Mouse (Mus musculus) 416B (cell line): ENCODE data around the gene Med13l.

ENCODE experiments used
- DNase-seq: peaks from one replicate; pipeline ENCODE4 v3.0.0; 2011; ENCODE audit warnings: low read depth

The Med13l gene

DNA sequence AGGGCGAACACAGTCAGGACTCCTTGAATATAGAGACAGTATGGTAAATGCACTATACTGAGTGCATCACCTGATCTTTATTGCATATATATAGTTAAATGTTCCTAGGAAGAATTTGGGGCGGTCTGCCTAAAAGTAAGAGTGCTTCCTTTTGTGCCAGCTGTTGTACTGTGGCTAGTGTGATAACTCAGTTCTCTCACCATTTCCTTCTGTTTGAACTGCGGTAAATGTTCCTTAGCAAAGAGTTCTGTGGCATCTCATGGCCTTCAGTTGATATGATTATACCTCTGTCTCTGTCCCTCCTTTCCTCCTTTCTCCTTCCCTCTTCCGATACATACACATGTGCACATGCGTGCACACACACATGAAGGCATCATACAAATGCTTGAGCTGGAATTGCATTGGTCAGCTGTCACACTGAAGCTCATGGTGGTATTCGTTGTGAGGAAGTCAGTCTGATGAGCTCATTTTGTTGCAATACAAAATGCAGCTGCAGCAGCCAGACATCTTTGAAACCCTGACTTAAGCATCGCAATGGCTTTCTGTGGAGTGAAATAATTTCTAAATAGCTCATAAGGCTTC is 97.9 kb downstream of the Med13l start:
- peak; percentile 84 for DNase-seq

GRCm38 (mm10) chr5:118659713-118660112 is 99.2 kb downstream of the Med13l start:
- DNase-seq = peak; percentile 84

DNA sequence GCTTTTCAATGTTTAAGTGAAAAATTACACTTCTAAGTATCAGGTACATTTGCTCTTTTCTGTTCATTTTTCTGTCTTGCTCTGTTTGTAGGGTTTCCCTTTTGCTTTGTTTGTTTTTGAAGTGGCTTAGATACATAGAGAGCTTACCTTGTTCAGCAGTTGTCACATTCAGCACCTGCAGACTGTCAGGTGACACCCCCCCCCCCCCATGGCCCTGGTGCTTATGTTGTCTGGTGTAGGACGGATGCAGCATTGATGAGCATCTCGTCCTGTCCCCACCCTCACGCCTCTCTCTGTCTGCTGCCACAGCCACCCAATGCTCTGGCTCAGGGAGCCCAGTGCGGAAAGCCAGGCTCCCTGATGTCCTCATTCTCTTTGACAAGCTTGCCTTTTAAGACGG is 101.3 kb downstream of the Med13l start:
- no peak for DNase-seq

- DNase-seq = peak; percentile 83
These were observed 103.5 kb downstream of the Med13l start for GRCm38 (mm10) chr5:118663999-118664398.

- DNase-seq = no peak
These were observed 104.5 kb downstream of the Med13l start for GRCm38 (mm10) chr5:118665023-118665422.

DNA sequence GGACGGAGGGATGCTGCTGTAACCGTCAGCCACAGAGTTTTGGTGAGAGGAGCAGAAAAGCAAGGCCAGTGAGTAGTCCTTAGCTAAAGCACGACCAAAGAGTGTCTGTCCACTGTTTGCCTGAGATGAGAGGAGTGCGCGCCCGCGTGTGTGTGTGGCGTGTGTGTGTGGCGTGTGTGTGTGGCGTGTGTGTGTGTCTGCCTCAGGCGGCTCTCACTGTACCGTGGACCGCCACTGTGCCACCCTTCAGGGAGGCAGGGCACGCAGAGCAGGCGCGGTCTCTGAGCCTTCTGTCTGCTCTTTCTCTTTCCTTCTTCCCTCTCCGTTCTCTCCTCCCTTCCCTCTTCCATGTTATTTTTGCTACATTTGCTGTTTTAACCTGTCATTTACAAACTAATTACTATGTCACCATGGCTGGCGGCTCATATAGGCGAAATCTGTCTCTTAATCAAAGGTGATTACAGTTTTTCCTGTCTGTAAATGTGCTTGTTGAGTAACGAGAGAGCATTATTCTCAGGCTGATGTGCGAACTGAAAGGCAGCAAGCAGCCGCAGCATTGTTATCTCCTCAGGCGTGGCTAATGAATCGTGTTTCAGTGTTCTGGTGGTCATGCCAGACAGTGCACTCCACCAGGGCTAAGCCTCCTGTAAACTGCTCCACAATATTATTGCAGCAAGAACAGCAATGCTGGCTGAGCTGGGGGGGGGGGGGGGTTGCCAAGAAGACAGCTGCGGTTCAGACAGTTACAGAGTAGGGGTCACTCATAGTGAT is 106.1 kb downstream of the Med13l start:
- DNase-seq = no peak

- no peak for DNase-seq
These were observed 107.4 kb downstream of the Med13l start for GRCm38 (mm10) chr5:118667863-118668262.

DNA sequence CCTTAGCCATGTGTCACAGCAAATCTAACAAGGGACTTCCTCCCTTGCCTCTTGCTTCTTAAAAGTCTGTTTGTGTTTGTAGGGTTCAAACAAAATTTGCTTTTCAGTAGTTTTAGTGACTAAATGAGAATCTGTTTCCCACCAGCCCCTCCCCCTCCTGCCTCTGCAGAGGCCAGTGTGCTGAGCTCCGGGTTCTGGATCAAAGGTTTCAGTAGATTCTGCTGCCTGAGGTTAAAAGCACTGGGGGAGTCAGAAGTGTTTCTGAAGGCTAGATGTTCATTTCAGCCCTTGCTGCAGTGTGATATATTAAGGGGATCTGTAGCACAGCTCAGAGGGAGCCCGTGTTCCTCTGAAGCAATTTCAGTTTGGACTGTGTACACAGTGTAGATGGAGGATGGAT is 108.5 kb downstream of the Med13l start:
- DNase-seq = no peak

DNA sequence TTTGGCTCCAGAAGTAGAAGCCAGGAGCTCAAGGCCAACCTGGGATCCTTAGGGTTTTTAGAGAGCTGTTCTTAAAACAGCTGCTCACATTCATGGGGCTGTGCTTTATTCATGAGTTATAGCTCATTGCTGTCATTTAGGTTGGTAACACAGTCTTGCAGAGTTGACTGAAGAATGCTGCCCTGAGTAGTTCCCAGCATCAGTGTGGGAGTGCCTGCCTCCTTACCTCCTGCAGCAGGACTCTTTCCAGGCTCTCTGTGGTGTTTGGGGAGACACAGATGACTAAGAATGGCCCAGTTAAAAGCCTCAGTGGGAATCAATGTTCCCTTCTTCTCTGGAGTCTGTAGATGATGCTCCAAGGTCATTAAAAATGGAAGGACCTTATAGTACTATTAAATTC is 111.6 kb downstream of the Med13l start:
- DNase-seq = no peak

DNA sequence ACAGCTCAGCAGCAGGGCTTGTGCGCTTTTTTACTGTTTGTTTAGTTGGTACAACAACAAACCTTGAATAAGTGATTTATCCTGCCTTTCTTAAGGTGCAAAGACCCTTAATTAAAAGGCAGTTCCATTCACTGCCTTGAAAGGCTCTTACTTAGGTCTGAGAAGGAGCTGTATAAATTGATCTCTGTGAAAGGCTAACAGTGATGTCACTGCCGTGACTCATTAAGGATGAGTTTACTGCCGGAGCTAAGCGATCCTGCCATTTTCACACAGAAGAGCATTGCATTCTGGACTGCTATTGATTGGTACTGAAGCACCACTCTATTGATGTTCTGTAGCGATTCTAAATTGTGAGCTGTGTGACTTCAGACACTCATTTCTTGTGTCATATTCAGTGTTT is 113.4 kb downstream of the Med13l start:
- no peak for DNase-seq

DNA sequence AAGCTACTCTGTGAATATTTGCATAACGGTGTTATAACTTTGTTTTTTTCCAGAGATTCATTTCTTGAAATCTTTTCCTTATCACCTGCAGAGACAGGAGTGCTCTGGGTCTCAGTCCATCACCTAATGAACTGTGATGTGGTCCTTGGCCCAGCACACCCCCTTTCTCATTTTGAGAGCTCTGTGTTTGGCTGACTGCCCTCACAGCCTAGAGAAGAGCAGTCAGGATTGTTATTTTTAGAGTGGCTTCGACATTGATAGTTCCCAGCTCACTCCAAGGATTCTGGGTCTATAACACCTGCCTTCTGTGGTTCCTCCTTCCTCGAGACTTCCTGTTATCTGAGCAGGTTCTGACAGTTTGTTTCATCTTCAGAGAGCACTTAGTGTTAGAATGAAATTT is 113.8 kb downstream of the Med13l start:
- no peak for DNase-seq

- no peak for DNase-seq
These were observed 115.2 kb downstream of the Med13l start for GRCm38 (mm10) chr5:118675697-118676096.

GRCm38 (mm10) chr5:118676151-118676918 is 115.9 kb downstream of the Med13l start:
- no peak for DNase-seq

- no peak for DNase-seq
These were observed 118.9 kb downstream of the Med13l start for GRCm38 (mm10) chr5:118679283-118679835.

- no peak for DNase-seq
These were observed 120.4 kb downstream of the Med13l start for GRCm38 (mm10) chr5:118680853-118681252.

DNA sequence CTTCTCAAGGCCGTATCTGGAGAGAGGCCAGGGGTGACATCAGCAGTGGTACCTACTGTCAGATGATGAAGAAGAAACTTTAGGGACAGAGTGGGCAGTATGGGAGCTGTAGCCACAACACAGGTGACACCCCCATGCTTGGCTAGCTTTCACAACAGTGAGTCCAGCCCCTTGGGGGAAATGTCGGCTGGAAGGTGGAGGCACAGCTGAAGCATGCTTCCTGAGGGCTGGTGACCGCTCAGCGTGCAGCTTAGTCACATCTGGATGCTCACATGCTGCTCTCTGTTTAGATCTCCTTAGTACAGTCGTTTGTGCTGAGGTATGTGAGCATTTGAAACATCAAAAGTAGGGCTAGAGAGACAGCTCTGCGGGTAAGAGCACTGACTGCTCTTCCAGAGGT is 121.5 kb downstream of the Med13l start:
- DNase-seq = no peak

DNA sequence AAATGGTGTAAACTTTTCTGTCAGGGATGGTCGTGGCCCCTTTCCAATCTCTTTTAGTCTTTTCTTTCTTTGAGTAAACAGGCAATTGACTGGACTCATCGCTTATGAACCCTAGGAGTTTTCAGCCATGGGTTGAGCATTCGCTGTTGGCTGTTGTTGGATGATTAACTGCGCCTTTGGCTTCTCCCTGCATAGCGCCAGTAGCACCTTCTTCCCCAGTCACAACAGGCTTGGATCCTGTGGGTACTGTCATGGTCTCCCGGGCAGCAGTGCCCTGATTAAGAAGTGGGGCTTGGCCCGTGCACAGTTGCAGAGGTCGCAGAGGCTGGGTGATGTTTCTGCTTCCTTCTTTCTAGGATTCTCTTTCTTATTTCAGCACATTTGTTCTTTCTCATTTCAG is 124.7 kb downstream of the Med13l start:
- DNase-seq = no peak

DNA sequence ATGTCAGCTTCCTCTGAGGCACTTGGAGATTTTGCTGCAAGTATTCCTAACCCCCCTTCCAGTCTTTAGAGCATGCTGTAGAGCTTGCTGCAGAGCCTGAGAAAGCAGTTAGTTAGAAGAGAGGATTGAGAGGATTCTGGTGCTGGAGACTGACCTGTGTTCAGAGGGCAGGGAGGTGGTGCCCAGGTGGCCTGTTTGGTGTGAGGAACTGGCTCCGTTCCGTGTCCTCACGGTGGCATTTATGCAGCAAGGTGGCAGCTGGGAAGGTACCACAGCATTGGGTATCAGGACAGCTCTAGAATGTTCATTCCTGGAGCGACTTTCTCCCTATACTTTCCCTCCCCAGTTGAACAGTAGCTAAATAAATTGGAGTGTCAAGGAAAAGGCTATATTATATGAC is 125.5 kb downstream of the Med13l start:
- DNase-seq = no peak

- peak; percentile 19 for DNase-seq
These were observed 128.7 kb downstream of the Med13l start for GRCm38 (mm10) chr5:118688886-118689835.

DNA sequence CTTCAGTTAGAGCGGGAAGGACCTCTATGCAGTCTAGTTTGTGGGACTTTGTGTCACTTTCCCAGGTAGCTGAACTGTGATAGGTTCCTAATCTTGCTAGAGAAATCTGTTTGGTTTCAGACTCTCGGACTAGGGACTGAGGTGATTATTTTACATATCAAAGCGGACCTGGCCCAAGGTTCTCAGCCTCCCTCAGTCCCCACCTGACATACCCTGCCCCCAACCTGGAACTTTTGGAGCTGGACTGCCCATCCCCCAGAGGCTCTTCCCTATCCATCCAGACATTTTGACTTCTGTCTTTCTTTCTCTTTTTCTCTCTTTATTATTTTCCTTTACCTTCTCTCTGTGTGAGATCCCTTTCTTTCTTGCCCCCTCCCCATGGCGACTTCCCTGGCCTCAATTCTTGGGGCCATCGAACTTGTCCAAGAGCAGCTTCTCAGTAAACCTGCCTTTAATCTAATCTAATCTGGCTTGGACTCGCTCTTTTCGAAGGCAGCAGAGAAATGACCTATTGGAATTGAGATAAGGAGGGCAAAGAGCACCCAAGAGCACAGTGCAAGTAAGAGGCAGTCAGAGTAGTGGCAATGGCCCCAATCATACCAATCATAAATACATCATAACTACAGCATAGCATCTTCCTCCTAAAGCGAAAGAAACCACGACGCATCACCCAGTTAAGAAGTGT is 130.7 kb downstream of the Med13l start:
- DNase-seq = no peak

DNA sequence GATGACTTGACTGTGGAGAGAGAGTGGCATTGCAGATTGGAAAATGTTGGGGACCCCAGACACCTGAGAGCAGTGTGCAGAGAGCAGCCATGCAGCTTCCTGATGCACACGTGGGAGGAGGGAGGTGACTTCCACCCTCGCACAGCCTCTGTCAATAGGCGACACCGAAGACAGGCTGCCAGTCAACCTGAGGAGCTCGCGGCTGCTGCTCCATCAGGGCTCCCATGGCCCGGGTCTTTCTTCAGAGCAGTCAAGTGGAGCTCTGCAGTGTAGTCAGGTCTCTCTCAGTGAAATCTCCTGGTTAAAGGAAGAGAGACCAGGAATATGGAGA is 131.2 kb downstream of the Med13l start:
- no peak for DNase-seq
